In the genomic region with DNA sequence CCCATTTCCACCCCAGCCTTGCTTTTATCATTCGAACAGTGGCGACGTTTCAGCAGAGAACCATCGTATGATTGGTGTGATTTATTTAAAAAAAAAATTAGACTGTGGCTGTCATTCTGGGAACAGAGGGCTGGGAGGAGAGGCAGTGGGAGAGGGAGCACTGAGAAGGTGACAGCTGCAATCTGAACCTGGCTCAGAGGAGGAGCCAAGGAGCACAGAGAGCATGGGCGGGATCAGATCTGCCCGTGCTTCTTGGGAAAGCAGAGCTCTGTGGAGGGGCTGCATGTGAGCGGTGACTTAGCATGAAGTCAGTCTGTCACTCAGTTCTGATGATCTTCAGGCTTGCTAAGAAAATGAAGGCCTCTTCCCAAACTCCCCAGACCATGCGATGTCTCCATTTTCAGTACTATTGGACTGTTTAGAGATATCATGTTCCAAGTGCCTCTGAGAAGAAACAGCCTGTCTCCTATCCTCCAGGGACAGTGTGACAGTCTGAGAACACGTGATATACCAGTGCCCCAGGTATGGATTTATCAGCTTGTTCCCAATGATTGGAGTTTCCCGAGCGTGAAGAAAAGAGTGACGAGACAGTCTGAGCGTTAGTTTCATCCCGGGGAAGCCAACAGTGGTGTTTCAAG, we compare ENCODE assay signal across 20 mouse cellular contexts.
A peak's percentile ranks its signal among the peaks of the same experiment; 100 is the strongest.
DNase-seq lines count a peak whose midpoint lies in the region; ATAC-seq and TF ChIP-seq lines count a peak whose summit lies in the region.
"Had no signal": no experiment of that assay in that cellular context is flagged by ENCODE, and none has a peak within 500 bp of the region (broad histone marks: within the 10 kb centered on the region; RNA-seq: fewer than 3 reads in every experiment).

No protein-coding gene starts in this region.

- H3K4me2 ChIP-seq in kidney, embryonic 15.5 days, result no peak overlapping the region
- no peak overlapping the region for H3K4me2 ChIP-seq in kidney, postnatal 0 days (ENCODE audit: low read length)
- H3K4me2 ChIP-seq in midbrain, embryonic 13.5 days (replicated peaks), result no peak overlapping the region
- H3K4me2 ChIP-seq: embryonic facial prominence, embryonic 12.5 days; forebrain, embryonic 13.5 days; forebrain, embryonic 15.5 days had no signal

- TF ChIP-seq CTCF in kidney, postnatal 0 days (IDR thresholded peaks at IDR 0.05; ENCODE audit: low read depth), result no peak

- H3K9ac ChIP-seq in kidney, embryonic 15.5 days, result no peak overlapping the region
- no peak overlapping the region for H3K9ac ChIP-seq in kidney, postnatal 0 days (ENCODE audit: low read depth, low read length)
- no peak overlapping the region for H3K9ac ChIP-seq in midbrain, embryonic 13.5 days (replicated peaks)
- H3K9ac ChIP-seq: embryonic facial prominence, embryonic 12.5 days; forebrain, embryonic 13.5 days; forebrain, embryonic 15.5 days had no signal

- no peaks in the 10 kb centered on the region for H3K36me3 ChIP-seq in kidney, embryonic 15.5 days
- no peaks in the 10 kb centered on the region for H3K36me3 ChIP-seq in kidney, postnatal 0 days (ENCODE audit: insufficient read depth, low read length)
- no peaks in the 10 kb centered on the region for H3K36me3 ChIP-seq in midbrain, embryonic 10.5 days
- H3K36me3 ChIP-seq in midbrain, embryonic 13.5 days, result no peaks in the 10 kb centered on the region
- H3K36me3 ChIP-seq: embryonic facial prominence, embryonic 10.5 days; embryonic facial prominence, embryonic 12.5 days; forebrain, embryonic 15.5 days had no signal

- peaks cover 17% of the 10 kb centered on the region for H3K4me1 ChIP-seq in kidney, embryonic 15.5 days
- H3K4me1 ChIP-seq in kidney, postnatal 0 days (replicated peaks; ENCODE audit: insufficient read depth, low read length), result 0 out of 2 replicates have a peak, but pooled peaks cover 7% of the 10 kb centered on the region
- H3K4me1 ChIP-seq in midbrain, embryonic 10.5 days, result peaks cover 25% of the 10 kb centered on the region
- peaks cover 23% of the 10 kb centered on the region for H3K4me1 ChIP-seq in midbrain, embryonic 13.5 days (replicated peaks)

- H3K4me3 ChIP-seq in kidney, embryonic 15.5 days (replicated peaks), result no peak overlapping the region
- H3K4me3 ChIP-seq in kidney, postnatal 0 days (replicated peaks; ENCODE audit: low read depth, low read length), result no peak overlapping the region
- no peak overlapping the region for H3K4me3 ChIP-seq in midbrain, embryonic 10.5 days
- H3K4me3 ChIP-seq in midbrain, embryonic 13.5 days (replicated peaks), result no peak overlapping the region
- H3K4me3 ChIP-seq: embryonic facial prominence, embryonic 10.5 days; embryonic facial prominence, embryonic 12.5 days; forebrain, embryonic 13.5 days; forebrain, embryonic 15.5 days had no signal

- no peaks in the 10 kb centered on the region for H3K9me3 ChIP-seq in kidney, embryonic 15.5 days (replicated peaks)
- no peaks in the 10 kb centered on the region for H3K9me3 ChIP-seq in kidney, postnatal 0 days (replicated peaks; ENCODE audit: low read length)
- no peaks in the 10 kb centered on the region; the same call in 1 of the 2 replicates for H3K9me3 ChIP-seq in midbrain, embryonic 10.5 days (replicated peaks)
- no peaks in the 10 kb centered on the region for H3K9me3 ChIP-seq in midbrain, embryonic 13.5 days
- H3K9me3 ChIP-seq: embryonic facial prominence, embryonic 12.5 days; forebrain, embryonic 13.5 days; forebrain, embryonic 15.5 days had no signal

- no peak for DNase-seq in kidney, postnatal 14 days
- no peak for DNase-seq in kidney, postnatal 0 days (ENCODE audit: low spot score)
- no peak for DNase-seq in kidney, adult 18-20 months
- no peak for DNase-seq in midbrain, embryonic 10.5 days (ENCODE audit: low spot score)
- DNase-seq in brain, adult 2 months (ENCODE audit: low read depth, low spot score), result peak; percentile 19
- DNase-seq in layer of hippocampus, adult 8-10 months (ENCODE audit: low spot score in 2 of 2), result no peak
- DNase-seq: adrenal gland, adult 2 months; adrenal gland, postnatal 10 days; adrenal gland, postnatal 25 days; cerebellum, adult 11-12 months; cerebellum, adult 2 months; cerebellum, adult 9-10 months; cerebellum, postnatal 10 days; cerebellum, postnatal 25 days had no signal

- no peaks in the 10 kb centered on the region for H3K27me3 ChIP-seq in kidney, embryonic 15.5 days
- H3K27me3 ChIP-seq in kidney, postnatal 0 days (ENCODE audit: insufficient read depth, low read length), result no peaks in the 10 kb centered on the region
- no peaks in the 10 kb centered on the region for H3K27me3 ChIP-seq in midbrain, embryonic 10.5 days (ENCODE audit: low read depth, poor library complexity, severe bottlenecking)
- no peaks in the 10 kb centered on the region for H3K27me3 ChIP-seq in midbrain, embryonic 13.5 days
- H3K27me3 ChIP-seq: embryonic facial prominence, embryonic 12.5 days; forebrain, embryonic 13.5 days; forebrain, embryonic 15.5 days had no signal

- H3K27ac ChIP-seq in kidney, embryonic 15.5 days, result no peak overlapping the region
- no peak overlapping the region for H3K27ac ChIP-seq in kidney, postnatal 0 days
- peak overlapping the region; percentile 57; the same call in 1 of the 2 replicates for H3K27ac ChIP-seq in midbrain, embryonic 10.5 days (replicated peaks)
- H3K27ac ChIP-seq in midbrain, embryonic 13.5 days, result no peak overlapping the region
- H3K27ac ChIP-seq: embryonic facial prominence, embryonic 10.5 days; embryonic facial prominence, embryonic 12.5 days; forebrain, embryonic 13.5 days; forebrain, embryonic 15.5 days had no signal

- ATAC-seq in kidney, embryonic 15.5 days (replicated peaks; ENCODE audit: low FRiP score), result peak; percentile 58
- ATAC-seq in kidney, postnatal 0 days (replicated peaks; ENCODE audit: low FRiP score, low read depth), result peak; percentile 64
- no peak for ATAC-seq in midbrain, embryonic 13.5 days
- ATAC-seq: forebrain, embryonic 13.5 days; forebrain, embryonic 15.5 days had no signal

- WGBS in kidney, embryonic 15.5 days, result 50% methylated on average over 14 of the region's 14 CpGs
- WGBS in kidney, postnatal 0 days, result 52% methylated on average over 14 of the region's 14 CpGs
- WGBS in midbrain, embryonic 10.5 days, result 89% methylated on average over 14 of the region's 14 CpGs
- whole genome bisulfite sequencing in midbrain, embryonic 13.5 days, result 86% methylated on average over 14 of the region's 14 CpGs
